Mouse (Mus musculus) embryonic facial prominence, embryonic 13.5 days (tissue): ENCODE measurements around the gene Rce1. TPM values are rescaled to one million over a fixed set of nuclear protein-coding genes. Genes with fewer than 3 reads are reported as not detected.

Experiments
- ATAC-seq: fragments of 200-750 bp; cut with Nextera tagmentation; 2 replicates; pipeline ENCODE4 v1.8.0; 2017; ENCODE audit warnings: low read depth; ENCODE audit not compliant: insufficient number of reproducible peaks, insufficient read depth, low FRiP score, low TSS enrichment
- H3K27ac ChIP-seq: fragments of 300-500 bp; sonication (generic); 2 replicates; pipeline ENCODE4 v1.5.1; 2015; ENCODE audit warnings: moderate library complexity, mild to moderate bottlenecking, inconsistent platforms
- H3K27me3 ChIP-seq: fragments of 300-500 bp; sonication (generic); 2 replicates; pipeline ENCODE4 v1.6.1; 2015; ENCODE audit warnings: mild to moderate bottlenecking, inconsistent platforms
- H3K36me3 ChIP-seq: fragments of 300-500 bp; sonication (generic); 2 replicates; pipeline ENCODE4 v1.6.1; 2015; ENCODE audit warnings: mild to moderate bottlenecking, inconsistent platforms
- H3K4me1 ChIP-seq: fragments of 300-500 bp; sonication (generic); 2 replicates; pipeline ENCODE4 v1.6.1; 2015; ENCODE audit warnings: inconsistent platforms
- H3K4me2 ChIP-seq: fragments of 300-500 bp; sonication (generic); 2 replicates; pipeline ENCODE4 v1.6.1; 2015; ENCODE audit warnings: moderate library complexity, mild to moderate bottlenecking, inconsistent platforms
- H3K4me3 ChIP-seq: fragments of 300-500 bp; sonication (generic); 2 replicates; pipeline ENCODE4 v1.5.1; 2015; ENCODE audit warnings: mild to moderate bottlenecking, inconsistent platforms
- H3K9ac ChIP-seq: fragments of 300-500 bp; sonication (generic); 2 replicates; pipeline ENCODE4 v1.6.1; 2015; ENCODE audit warnings: mild to moderate bottlenecking, inconsistent platforms
- H3K9me3 ChIP-seq: fragments of 300-500 bp; sonication (generic); 2 replicates; pipeline ENCODE4 v1.6.1; 2016; ENCODE audit warnings: inconsistent platforms
- WGBS: fragments of 180-500 bp; shearing (Covaris S2); methylation state at CpG from one replicate; pipeline ENCODE4 v1.1.7; 2015; ENCODE audit warnings: mixed read lengths; 5-methylcytosine and 5-hydroxymethylcytosine counted together
- polyA plus RNA-seq: library from polyadenylated mRNA; unstranded; fragments of >200 nt; fragmentation: Nextera tagmentation; extraction: Ambion mirVana; gene quantifications from 2 replicates; pipeline ENCODE4 v1.2.1, GENCODE M21; 2015

Gene Rce1
- polyA plus RNA-seq, 1 experiment from 2014 or later: 66.6 TPM

DNA sequence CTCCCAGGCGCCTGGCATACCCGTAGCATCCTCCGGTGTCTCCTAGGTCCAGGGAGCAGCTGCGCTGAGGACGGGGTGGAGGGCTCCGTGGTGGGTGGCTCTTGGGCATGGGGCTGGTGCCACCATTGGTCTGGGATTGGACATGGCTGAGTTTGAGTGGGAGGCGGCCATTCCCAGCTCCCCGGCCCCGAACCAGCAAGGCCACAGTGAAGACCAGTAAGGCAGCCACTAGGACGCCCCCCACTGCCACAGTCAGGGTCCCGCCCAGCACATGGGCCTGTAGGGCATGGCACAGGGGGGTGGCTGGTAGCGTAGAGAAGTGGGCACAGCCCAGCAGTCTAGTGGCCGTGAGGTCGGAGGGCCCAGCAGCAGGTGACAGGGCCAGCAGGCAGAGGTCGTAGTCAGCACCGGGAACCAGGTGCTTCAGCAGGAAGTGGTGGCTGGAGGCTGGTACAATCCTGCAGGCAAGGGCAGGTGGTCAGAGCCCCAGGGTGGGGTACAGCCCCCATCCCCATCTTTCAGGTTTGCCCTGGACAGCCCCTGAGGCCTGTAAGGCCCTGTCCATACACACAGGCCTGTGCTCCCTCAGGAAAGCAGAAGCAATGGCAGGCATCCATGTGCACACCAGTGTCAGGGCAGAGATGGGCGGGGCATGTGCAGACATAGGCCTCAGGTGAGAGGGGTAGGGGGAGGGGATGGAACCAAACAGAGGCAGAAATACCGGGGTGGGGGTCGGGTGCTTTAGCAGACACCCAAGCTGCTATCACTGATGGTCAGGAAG is 13.1 kb downstream of the Rce1 start:
- no peak overlapping the region for H3K27ac ChIP-seq
- H3K4me3 ChIP-seq: no peak overlapping the region
- H3K27me3 ChIP-seq: no peaks in the 10 kb centered on the region
- 89% methylated on average over 19 of the region's 19 CpGs for WGBS
- peak overlapping the region; percentile 96; the same call in 1 of the 2 replicates for H3K9ac ChIP-seq
- peaks cover 36% of the 10 kb centered on the region for H3K36me3 ChIP-seq
- no peaks in the 10 kb centered on the region for H3K9me3 ChIP-seq
- ATAC-seq: no peak
- peaks cover 34% of the 10 kb centered on the region for H3K4me1 ChIP-seq
- peak overlapping the region; percentile 79; the same call in 1 of the 2 replicates for H3K4me2 ChIP-seq

DNA sequence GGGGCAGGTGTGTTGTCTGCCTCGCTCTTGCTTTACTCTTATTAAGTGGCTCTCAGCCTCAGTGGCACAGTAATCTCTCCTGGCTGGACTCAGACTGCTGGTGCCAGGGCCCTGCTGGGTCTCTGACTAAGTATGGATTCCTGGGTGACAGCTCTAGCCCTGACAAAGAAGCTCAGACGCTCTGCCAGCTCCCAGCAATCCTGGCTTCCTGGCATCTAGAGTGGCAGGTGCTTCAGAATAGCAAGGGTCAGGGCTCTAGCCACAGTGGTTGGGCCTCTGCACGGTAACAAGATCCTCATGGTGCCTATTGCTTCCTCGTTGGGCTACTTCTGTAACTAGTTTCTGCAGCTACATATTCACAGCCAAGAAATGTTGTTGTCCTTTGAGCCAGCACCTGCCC is 15.3 kb downstream of the Rce1 start:
- Histone ChIP-seq H3K4me3 (no peak overlapping the region), H3K9me3 (no peaks in the 10 kb centered on the region), H3K36me3 (peaks cover 36% of the 10 kb centered on the region), H3K27me3 (no peaks in the 10 kb centered on the region), H3K4me1 (peaks cover 27% of the 10 kb centered on the region), H3K9ac (no peak overlapping the region), H3K27ac (no peak overlapping the region), H3K4me2 (no peak overlapping the region)
- ATAC-seq: no peak
- WGBS: 53% methylated on average over 4 of the region's 4 CpGs

GRCm38 (mm10) chr19:4608511-4608910 is 16.9 kb downstream of the Rce1 start:
- 84% methylated on average over 4 of the region's 4 CpGs for WGBS
- no peak overlapping the region for H3K9ac ChIP-seq

GRCm38 (mm10) chr19:4607406-4607805 is 18.0 kb downstream of the Rce1 start:
- WGBS: 92% methylated on average over 12 of the region's 12 CpGs
- no peak overlapping the region for H3K9ac ChIP-seq
- ATAC-seq: no peak
- no peak overlapping the region for H3K27ac ChIP-seq
- no peaks in the 10 kb centered on the region for H3K27me3 ChIP-seq
- H3K36me3 ChIP-seq: peaks cover 20% of the 10 kb centered on the region
- H3K4me1 ChIP-seq: peaks cover 8% of the 10 kb centered on the region
- H3K4me3 ChIP-seq: no peak overlapping the region
- no peaks in the 10 kb centered on the region for H3K9me3 ChIP-seq
- no peak overlapping the region for H3K4me2 ChIP-seq

More at GRCm38 (mm10) chr19:4608511-4608910, 16.9 kb downstream of the Rce1 start:
- H3K4me3 ChIP-seq: no peak overlapping the region
- no peak for ATAC-seq
- H3K9me3 ChIP-seq: no peaks in the 10 kb centered on the region
- no peaks in the 10 kb centered on the region for H3K27me3 ChIP-seq
- peaks cover 19% of the 10 kb centered on the region for H3K4me1 ChIP-seq
- no peak overlapping the region for H3K27ac ChIP-seq
- peaks cover 31% of the 10 kb centered on the region for H3K36me3 ChIP-seq
- H3K4me2 ChIP-seq: no peak overlapping the region

- Histone ChIP-seq H3K36me3 (peaks cover 2% of the 10 kb centered on the region), H3K9ac (no peak overlapping the region), H3K27me3 (no peaks in the 10 kb centered on the region), H3K9me3 (no peaks in the 10 kb centered on the region), H3K4me1 (0 out of 2 replicates have a peak, but pooled peaks cover 4% of the 10 kb centered on the region), H3K4me2 (no peak overlapping the region), H3K4me3 (no peak overlapping the region), H3K27ac (no peak overlapping the region; the same call in 1 of the 2 replicates)
- no peak for ATAC-seq
- 90% methylated on average over 4 of the region's 4 CpGs for WGBS
Measured at GRCm38 (mm10) chr19:4605654-4606053, 19.8 kb downstream of the Rce1 start.

GRCm38 (mm10) chr19:4603801-4604723 is 21.4 kb downstream of the Rce1 start:
- Histone ChIP-seq H3K4me2 (no peak overlapping the region), H3K36me3 (peaks cover 2% of the 10 kb centered on the region), H3K4me1 (0 out of 2 replicates have a peak, but pooled peaks cover 4% of the 10 kb centered on the region), H3K4me3 (no peak overlapping the region), H3K27me3 (no peaks in the 10 kb centered on the region), H3K9me3 (no peaks in the 10 kb centered on the region), H3K27ac (no peak overlapping the region), H3K9ac (no peak overlapping the region)
- 41% methylated on average over 24 of the region's 24 CpGs for WGBS
- no peak for ATAC-seq

- ATAC-seq: no peak
- no peaks in the 10 kb centered on the region for H3K27me3 ChIP-seq
- no peak overlapping the region for H3K9ac ChIP-seq
- H3K27ac ChIP-seq: no peak overlapping the region
- H3K4me1 ChIP-seq: 0 out of 2 replicates have a peak, but pooled peaks cover 4% of the 10 kb centered on the region
- no peaks in the 10 kb centered on the region for H3K9me3 ChIP-seq
- H3K36me3 ChIP-seq: no peaks in the 10 kb centered on the region; the same call in none of the 2 replicates
- H3K4me3 ChIP-seq: no peak overlapping the region
- 87% methylated on average over 20 of the region's 20 CpGs for WGBS
- no peak overlapping the region for H3K4me2 ChIP-seq
Measured at GRCm38 (mm10) chr19:4602459-4602858, 23.0 kb downstream of the Rce1 start.

GRCm38 (mm10) chr19:4596071-4596470 is 29.4 kb downstream of the Rce1 start:
- no peaks in the 10 kb centered on the region for H3K27me3 ChIP-seq
- no peak overlapping the region for H3K9ac ChIP-seq
- peaks cover 10% of the 10 kb centered on the region for H3K4me1 ChIP-seq
- H3K4me3 ChIP-seq: no peak overlapping the region
- no peaks in the 10 kb centered on the region for H3K36me3 ChIP-seq
- H3K9me3 ChIP-seq: no peaks in the 10 kb centered on the region
- ATAC-seq: no peak
- 78% methylated on average over 2 of the region's 2 CpGs for WGBS
- H3K27ac ChIP-seq: no peak overlapping the region
- no peak overlapping the region for H3K4me2 ChIP-seq

- Histone ChIP-seq H3K27me3 (no peaks in the 10 kb centered on the region), H3K27ac (no peak overlapping the region), H3K4me3 (no peak overlapping the region), H3K4me2 (no peak overlapping the region), H3K9me3 (no peaks in the 10 kb centered on the region), H3K4me1 (peaks cover 10% of the 10 kb centered on the region), H3K9ac (no peak overlapping the region), H3K36me3 (no peaks in the 10 kb centered on the region)
- no peak for ATAC-seq
- WGBS: 58% methylated on average over 7 of the region's 7 CpGs
Measured at GRCm38 (mm10) chr19:4593792-4594522, 31.5 kb downstream of the Rce1 start.

DNA sequence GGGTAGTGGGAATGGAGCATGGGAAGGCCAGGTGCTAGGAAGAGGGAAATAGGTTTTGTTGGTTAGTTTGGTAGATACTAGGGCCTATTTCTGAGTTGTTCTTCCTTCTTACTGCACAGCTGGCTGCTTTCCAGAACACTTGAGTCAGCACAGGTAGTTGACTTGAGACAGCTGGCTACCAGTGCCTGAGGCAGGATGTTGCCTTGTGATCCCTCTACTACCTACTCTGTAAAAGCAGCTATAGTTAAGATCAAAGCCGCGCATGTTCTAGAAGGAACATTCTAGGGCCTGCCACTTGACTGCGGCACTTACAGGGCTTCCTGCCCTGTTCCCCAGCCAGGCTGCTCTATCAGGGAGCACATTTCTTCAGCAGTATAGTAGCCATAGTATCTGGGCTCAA is 35.4 kb downstream of the Rce1 start:
- Histone ChIP-seq H3K4me1 (peaks cover 10% of the 10 kb centered on the region), H3K4me2 (no peak overlapping the region), H3K9me3 (no peaks in the 10 kb centered on the region), H3K36me3 (no peaks in the 10 kb centered on the region), H3K27ac (no peak overlapping the region), H3K4me3 (no peak overlapping the region), H3K9ac (no peak overlapping the region), H3K27me3 (no peaks in the 10 kb centered on the region)
- ATAC-seq: no peak
- WGBS: 80% methylated on average over 3 of the region's 3 CpGs

DNA sequence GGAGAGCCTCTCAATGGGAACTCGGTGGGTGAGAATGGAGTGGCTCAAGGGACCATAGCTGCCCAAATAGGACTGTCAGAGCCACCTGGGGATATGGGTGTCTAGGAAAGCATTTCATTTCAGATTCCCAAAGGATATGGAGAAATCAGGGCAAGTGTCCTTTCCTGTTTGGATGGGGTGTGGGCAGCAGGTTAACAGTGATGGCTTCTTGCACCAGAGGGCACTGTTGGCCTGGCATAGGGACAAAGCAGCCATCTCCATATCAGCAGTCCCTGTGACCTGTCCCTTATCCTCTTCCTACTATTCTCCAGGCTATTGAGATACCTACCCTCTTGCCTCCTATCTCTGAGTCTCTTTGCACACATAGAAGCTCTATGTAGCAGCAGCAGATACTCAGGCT is 36.4 kb downstream of the Rce1 start:
- ATAC-seq: no peak
- H3K27me3 ChIP-seq: no peaks in the 10 kb centered on the region

More for the DNA sequence above, 36.4 kb downstream of the Rce1 start:
- H3K27ac ChIP-seq: no peak overlapping the region
- H3K4me1 ChIP-seq: peaks cover 8% of the 10 kb centered on the region
- H3K4me3 ChIP-seq: no peak overlapping the region
- no peaks in the 10 kb centered on the region for H3K9me3 ChIP-seq
- no peak overlapping the region for H3K9ac ChIP-seq
- H3K36me3 ChIP-seq: no peaks in the 10 kb centered on the region
- no peak overlapping the region for H3K4me2 ChIP-seq
- WGBS: 78% methylated on average over 1 of the region's 1 CpGs
